Comparison of ENCODE assay signal across 8 mouse cellular contexts in the genomic region with DNA sequence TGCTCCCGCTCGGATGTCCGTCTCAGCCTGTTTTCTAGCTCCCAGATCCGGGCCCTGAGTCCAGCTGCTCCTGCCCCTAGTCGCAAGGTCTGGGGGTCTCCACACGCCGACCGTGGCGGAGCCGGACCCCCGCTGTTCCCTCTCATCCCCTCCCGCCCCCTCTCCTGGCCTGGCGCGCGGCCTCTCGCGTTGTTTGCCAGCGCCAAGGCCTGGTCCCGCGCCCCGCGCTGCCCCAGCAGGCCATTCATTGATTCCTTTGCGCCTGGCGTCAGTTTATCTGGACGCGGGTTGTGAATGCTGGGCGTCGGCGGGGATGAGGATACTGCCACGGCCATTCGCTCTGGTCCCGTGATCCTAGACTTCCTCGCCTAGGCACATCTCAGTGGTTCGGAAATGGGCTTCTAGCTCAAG. TPM values are rescaled to one million over a fixed set of nuclear protein-coding genes. Genes with fewer than 3 reads are reported as not detected.
DNase-seq lines count a peak whose midpoint lies in the region; ATAC-seq and TF ChIP-seq lines count a peak whose summit lies in the region.

No protein-coding gene starts in this region.

- peak; percentile 9 for ATAC-seq in heart, embryonic 12.5 days (ENCODE audit: insufficient number of reproducible peaks, low FRiP score)
- peak; percentile 16; the same call in 1 of the 2 replicates for ATAC-seq in heart, embryonic 16.5 days (replicated peaks; ENCODE audit: extremely low read depth, insufficient read depth, low FRiP score)
- 0 out of 2 replicates have a peak, but pooled peaks have one; percentile 7 for ATAC-seq in limb, embryonic 14.5 days (ENCODE audit: low FRiP score, low read depth)

- H3K4me3 ChIP-seq in heart, embryonic 12.5 days: peak overlapping the region; percentile 73
- H3K4me3 ChIP-seq in ES-E14 (ENCODE audit: insufficient read depth in 1 of 2, low read depth in 1 of 2, low read length in 2 of 2, poor library complexity in 1 of 2, severe bottlenecking in 1 of 2): peak overlapping the region; percentile 81 to 93
- peak overlapping the region; percentile 50 for H3K4me3 ChIP-seq in cortical plate, adult 2 months (ENCODE audit: insufficient read depth, low read length)
- peak overlapping the region; percentile 96 for H3K4me3 ChIP-seq in heart, embryonic 16.5 days (ENCODE audit: low read length)
- peak overlapping the region; percentile 95 for H3K4me3 ChIP-seq in limb, embryonic 14.5 days (replicated peaks; ENCODE audit: low read length)
- peak overlapping the region; percentile 92 for H3K4me3 ChIP-seq in myocyte

- no peaks in the 10 kb centered on the region for H3K27me3 ChIP-seq in heart, embryonic 12.5 days (replicated peaks)
- H3K27me3 ChIP-seq in heart, embryonic 16.5 days (ENCODE audit: control insufficient read depth, insufficient read depth, low read length): no peaks in the 10 kb centered on the region
- H3K27me3 ChIP-seq in limb, embryonic 14.5 days (ENCODE audit: control insufficient read depth, insufficient read depth, low read length): no peaks in the 10 kb centered on the region
- H3K27me3 ChIP-seq in myocyte (ENCODE audit: control insufficient read depth, insufficient read depth, insufficient read length): no peaks in the 10 kb centered on the region

- no peak for DNase-seq in heart, postnatal 36 days
- DNase-seq in ES-E14 (ENCODE audit: low read depth, low spot score): peak; percentile 77
- DNase-seq in limb, embryonic 14.5 days (ENCODE audit: low spot score): peak; percentile 52
- DNase-seq in yolk sac, embryonic 10.5 days (ENCODE audit: low spot score): no peak

- H3K4me2 ChIP-seq in heart, embryonic 12.5 days: peak overlapping the region; percentile 82
- H3K4me2 ChIP-seq in heart, embryonic 16.5 days (ENCODE audit: low read depth, low read length): peak overlapping the region; percentile 85
- peak overlapping the region; percentile 54 for H3K4me2 ChIP-seq in limb, embryonic 14.5 days (replicated peaks; ENCODE audit: low read depth, low read length, severe bottlenecking)
- peak overlapping the region; percentile 99 for H3K4me2 ChIP-seq in myocyte (ENCODE audit: low read depth)

- H3K79me2 ChIP-seq in myocyte (ENCODE audit: control insufficient read depth, insufficient read depth): peaks cover 89% of the 10 kb centered on the region

- peak overlapping the region; percentile 84 for H3K27ac ChIP-seq in heart, embryonic 12.5 days (ENCODE audit: poor library complexity, severe bottlenecking)
- H3K27ac ChIP-seq in ES-E14 (ENCODE audit: insufficient read depth, low read depth, low read length, poor library complexity, severe bottlenecking): peak overlapping the region; percentile 97
- no peak overlapping the region for H3K27ac ChIP-seq in cortical plate, adult 2 months (ENCODE audit: insufficient read depth, low read length)
- H3K27ac ChIP-seq in heart, embryonic 16.5 days (ENCODE audit: low read length): peak overlapping the region; percentile 95
- peak overlapping the region; percentile 86 for H3K27ac ChIP-seq in limb, embryonic 14.5 days (replicated peaks; ENCODE audit: low read depth, low read length)

- WGBS in heart, embryonic 12.5 days: under 1% methylated on average over 34 of the region's 34 CpGs
- WGBS in heart, embryonic 16.5 days: under 1% methylated on average over 34 of the region's 34 CpGs
- WGBS in limb, embryonic 14.5 days: 1% methylated on average over 28 of the region's 34 CpGs

- in situ Hi-C loops in ES-E14 (cut with MboI; ENCODE audit: low sequenced_read_pairs in 2 of 2, unreplicated experiment in 2 of 2): no loop called here

- no peaks in the 10 kb centered on the region for H3K9me3 ChIP-seq in heart, embryonic 12.5 days (replicated peaks)
- H3K9me3 ChIP-seq in ES-E14 (ENCODE audit: control insufficient read depth, insufficient read depth, low read depth, low read length): no peaks in the 10 kb centered on the region
- H3K9me3 ChIP-seq in heart, embryonic 16.5 days (replicated peaks; ENCODE audit: control insufficient read depth, low read length): no peaks in the 10 kb centered on the region
- no peaks in the 10 kb centered on the region for H3K9me3 ChIP-seq in limb, embryonic 14.5 days (ENCODE audit: control insufficient read depth, low read length)

- no peak for TF ChIP-seq CTCF in cortical plate, adult 2 months (IDR thresholded peaks at IDR 0.05; ENCODE audit: extremely low read depth, insufficient read depth, low read length)

- peak overlapping the region; percentile 80 for H3K9ac ChIP-seq in heart, embryonic 12.5 days
- peak overlapping the region; percentile 99 for H3K9ac ChIP-seq in ES-E14 (ENCODE audit: insufficient read depth, low read depth, low read length, poor library complexity, severe bottlenecking)
- peak overlapping the region; percentile 97 for H3K9ac ChIP-seq in heart, embryonic 16.5 days (ENCODE audit: low read length)
- H3K9ac ChIP-seq in limb, embryonic 14.5 days (ENCODE audit: low read depth, low read length, severe bottlenecking): peak overlapping the region; percentile 91

- peaks cover 22% of the 10 kb centered on the region for H3K4me1 ChIP-seq in heart, embryonic 12.5 days (replicated peaks)
- peaks cover 1 to 8% of the 10 kb centered on the region in 2 experiments; a peak in 1 of 4 replicates for H3K4me1 ChIP-seq in ES-E14 (ENCODE audit: control insufficient read depth in 2 of 2, insufficient read depth in 2 of 2, low read length in 2 of 2, poor library complexity in 1 of 2)
- H3K4me1 ChIP-seq in cortical plate, adult 2 months (ENCODE audit: control insufficient read depth, insufficient read depth, low read length): peaks cover 3% of the 10 kb centered on the region; the same call in 1 of the 2 replicates
- H3K4me1 ChIP-seq in heart, embryonic 16.5 days (ENCODE audit: control insufficient read depth, insufficient read depth, low read length): peaks cover 33% of the 10 kb centered on the region
- peaks cover 18% of the 10 kb centered on the region for H3K4me1 ChIP-seq in limb, embryonic 14.5 days (ENCODE audit: control insufficient read depth, insufficient read depth, low read length)

- intact Hi-C loops in heart, postnatal 36 days (cut with DNase I): loop anchor here (5.0 kb wide), 1 partner anchor 81 kb away; the partner anchor contains the start of genes Bcs1l and Zfp142

- peaks cover 13% of the 10 kb centered on the region for H3K36me3 ChIP-seq in heart, embryonic 12.5 days
- no peaks in the 10 kb centered on the region; the same call in 1 of the 2 replicates for H3K36me3 ChIP-seq in ES-E14 (ENCODE audit: control insufficient read depth, insufficient read depth, low read length, poor library complexity, severe bottlenecking)
- H3K36me3 ChIP-seq in heart, embryonic 16.5 days (ENCODE audit: control insufficient read depth, insufficient read depth): no peaks in the 10 kb centered on the region; the same call in 1 of the 2 replicates
- peaks cover 5% of the 10 kb centered on the region; the same call in 1 of the 2 replicates for H3K36me3 ChIP-seq in limb, embryonic 14.5 days (ENCODE audit: control insufficient read depth, insufficient read depth, low read length)
- no peaks in the 10 kb centered on the region for H3K36me3 ChIP-seq in myocyte (ENCODE audit: control insufficient read depth, insufficient read depth)

- TF ChIP-seq POLR2A in cortical plate, adult 2 months (IDR thresholded peaks at IDR 0.05; ENCODE audit: extremely low read depth, insufficient read depth, low read length): no peak
- TF ChIP-seq POLR2A in limb, embryonic 14.5 days (IDR thresholded peaks at IDR 0.05; ENCODE audit: borderline replicate concordance, extremely low read depth, insufficient read depth, insufficient read length): no peak
- peak; percentile 58 for TF ChIP-seq POLR2A in myocyte (IDR thresholded peaks at IDR 0.05; ENCODE audit: insufficient read length, low read depth)

- H3ac ChIP-seq in myocyte (ENCODE audit: control insufficient read depth, insufficient read length): peak overlapping the region; percentile 40

TF ChIP-seq in ES-E14, 5 proteins besides CTCF, POLR2A, EP300 and RAD21:
- peak; percentile 93 for TF ChIP-seq CHD2 (IDR thresholded peaks at IDR 0.05; ENCODE audit: low read depth, low read length)
- TF ChIP-seq ZC3H11A (IDR thresholded peaks at IDR 0.05; ENCODE audit: borderline replicate concordance, low read depth, low read length): no peak

TF ChIP-seq in myocyte, 11 proteins besides CTCF, POLR2A, EP300 and RAD21 (continues in another document):
- TF ChIP-seq SRF (IDR thresholded peaks at IDR 0.05; ENCODE audit: control insufficient read depth, insufficient read length, low read depth) (no peak), E2F4 (IDR thresholded peaks at IDR 0.05; ENCODE audit: insufficient read depth) (no peak), MYOD1 (IDR thresholded peaks at IDR 0.05; ENCODE audit: control insufficient read depth in 1 of 3, insufficient read length in 2 of 3, low read depth in 2 of 3) (no peak)

RNA-seq across cellular contexts. Expression of gene Cnot9, which starts 0.6 kb away (rescaled TPM):
- polyA plus RNA-seq in heart, embryonic 12.5 days (2016; fragmentation: Nextera tagmentation; extraction: Ambion mirVana): 36.0 and 36.7 TPM in 2 replicates
- total RNA-seq in heart, postnatal 36 days (2021): 10 to 100 TPM; 12.1 to 12.6 TPM
- 41.1 and 57.1 TPM in 2 replicates for total RNA-seq in ES-E14 (2012; rRNA removed)
- 25.0 and 26.5 TPM in 2 replicates for polyA plus RNA-seq in cortical plate, adult 2 months (2012; rRNA removed)
- polyA plus RNA-seq in heart, embryonic 16.5 days (2015; fragmentation: Nextera tagmentation; extraction: Ambion mirVana): 28.3 and 32.1 TPM in 2 replicates
- 56.1 and 59.3 TPM in 2 replicates for polyA plus RNA-seq in limb, embryonic 14.5 days (2012; rRNA removed)
- polyA plus RNA-seq in limb, embryonic 14.5 days (2014; fragmentation: Nextera tagmentation; extraction: Ambion mirVana): 64.8 and 66.9 TPM in 2 replicates
- polyA plus RNA-seq in myocyte (2012; fragmentation: generic; extraction: Trizol): 24.4 TPM

RNA-seq across cellular contexts. Expression of gene Plcd4, which starts 36.2 kb away (rescaled TPM):
- polyA plus RNA-seq in heart, embryonic 12.5 days (2016; fragmentation: Nextera tagmentation; extraction: Ambion mirVana): 0.18 and 0.36 TPM in 2 replicates
- not detected for total RNA-seq in heart, postnatal 36 days (2021)
- total RNA-seq in ES-E14 (2012; rRNA removed): 1.2 and 1.5 TPM in 2 replicates
- polyA plus RNA-seq in cortical plate, adult 2 months (2012; rRNA removed): 18.5 and 20.4 TPM in 2 replicates
- 0.20 and 0.68 TPM in 2 replicates for polyA plus RNA-seq in heart, embryonic 16.5 days (2015; fragmentation: Nextera tagmentation; extraction: Ambion mirVana)
- 0.43 and 0.53 TPM in 2 replicates for polyA plus RNA-seq in limb, embryonic 14.5 days (2012; rRNA removed)
- 0.99 and 2.1 TPM in 2 replicates for polyA plus RNA-seq in limb, embryonic 14.5 days (2014; fragmentation: Nextera tagmentation; extraction: Ambion mirVana)
- polyA plus RNA-seq in myocyte (2012; fragmentation: generic; extraction: Trizol): 0.12 TPM

RNA-seq across cellular contexts. Expression of gene Usp37, which starts 37.6 kb away (rescaled TPM):
- polyA plus RNA-seq in heart, embryonic 12.5 days (2016; fragmentation: Nextera tagmentation; extraction: Ambion mirVana): 24.7 and 26.8 TPM in 2 replicates
- 10 to 100 TPM in 1 of 2 experiments, 1 to 10 TPM in 1; 6.7 to 10.1 TPM for total RNA-seq in heart, postnatal 36 days (2021)
- total RNA-seq in ES-E14 (2012; rRNA removed): 36.7 and 44.8 TPM in 2 replicates
- 9.7 and 10.4 TPM in 2 replicates for polyA plus RNA-seq in cortical plate, adult 2 months (2012; rRNA removed)
- 19.2 and 20.3 TPM in 2 replicates for polyA plus RNA-seq in heart, embryonic 16.5 days (2015; fragmentation: Nextera tagmentation; extraction: Ambion mirVana)
- 13.4 and 14.2 TPM in 2 replicates for polyA plus RNA-seq in limb, embryonic 14.5 days (2012; rRNA removed)
- 30.3 and 33.9 TPM in 2 replicates for polyA plus RNA-seq in limb, embryonic 14.5 days (2014; fragmentation: Nextera tagmentation; extraction: Ambion mirVana)
- polyA plus RNA-seq in myocyte (2012; fragmentation: generic; extraction: Trizol): 2.9 TPM

Comparison
In these comparisons a context has a peak if more than half of its experiments do, and no peak if none do; other contexts are left out.
1. DNase-seq: peak in ES-E14 (single experiment) and limb, embryonic 14.5 days (single experiment); none in heart, postnatal 36 days (0 of 2) and yolk sac, embryonic 10.5 days (single experiment).
2. Peak in every context shown above with its lines, with median percentiles within 50 percentile points of each other: ATAC-seq, H3K4me2 ChIP-seq, H3K4me3 ChIP-seq and H3K9ac ChIP-seq.